Mouse (Mus musculus): ENCODE measurements around the gene Ptpra. TPM values are rescaled to one million over a fixed set of nuclear protein-coding genes. Genes with fewer than 3 reads are reported as not detected.
"Not testable (repeated sequence)": the region's sequence is repeated elsewhere in the genome, so short reads cannot be mapped to it uniquely, and the experiment has no call there.

Ptpra gene
- polyA plus RNA-seq, 1 experiment from 2014 or later: 70.5 TPM

DNA sequence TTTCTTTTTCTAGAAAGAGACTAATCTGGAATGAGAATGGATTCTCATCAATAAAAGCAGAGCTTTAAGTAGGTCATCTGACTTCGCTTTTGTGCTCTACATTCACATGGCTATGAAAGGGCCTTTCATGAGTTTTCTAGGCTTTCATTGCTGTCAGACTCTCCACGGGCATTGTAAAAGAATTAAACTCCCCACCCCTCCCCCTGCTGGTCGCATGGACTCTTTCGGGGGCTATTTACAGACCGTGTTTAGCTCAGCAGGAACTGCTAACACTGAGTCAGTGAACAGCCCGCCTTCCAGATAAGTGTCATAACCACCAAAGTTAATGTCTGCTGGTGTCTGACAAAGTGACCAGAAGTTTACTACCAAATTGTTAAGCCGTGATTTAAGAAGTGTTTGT lies 41.5 kb downstream of the Ptpra start:
- peak overlapping the region; percentile 46; the same call in 1 of the 2 replicates for H3K27ac ChIP-seq (ENCODE audit: low read length)
- no peak overlapping the region for H3K9ac ChIP-seq (ENCODE audit: low read length)
- no peaks in the 10 kb centered on the region; the same call in 1 of the 2 replicates for H3K9me3 ChIP-seq (replicated peaks; ENCODE audit: control insufficient read depth, low read length)
- H3K4me3 ChIP-seq (ENCODE audit: low read length): no peak overlapping the region
- WGBS: 22% methylated on average over 7 of the region's 7 CpGs
- no peaks in the 10 kb centered on the region for H3K27me3 ChIP-seq (ENCODE audit: control insufficient read depth, insufficient read depth, low read length)
- peaks cover 24% of the 10 kb centered on the region for H3K4me1 ChIP-seq (ENCODE audit: control insufficient read depth, insufficient read depth, low read length)
- H3K4me2 ChIP-seq (ENCODE audit: low read depth, low read length): no peak overlapping the region
- H3K36me3 ChIP-seq (ENCODE audit: control insufficient read depth, insufficient read depth): no peaks in the 10 kb centered on the region
- peak; percentile 67; the same call in 1 of the 2 replicates for ATAC-seq (replicated peaks; ENCODE audit: extremely low read depth, insufficient read depth, low FRiP score)

DNA sequence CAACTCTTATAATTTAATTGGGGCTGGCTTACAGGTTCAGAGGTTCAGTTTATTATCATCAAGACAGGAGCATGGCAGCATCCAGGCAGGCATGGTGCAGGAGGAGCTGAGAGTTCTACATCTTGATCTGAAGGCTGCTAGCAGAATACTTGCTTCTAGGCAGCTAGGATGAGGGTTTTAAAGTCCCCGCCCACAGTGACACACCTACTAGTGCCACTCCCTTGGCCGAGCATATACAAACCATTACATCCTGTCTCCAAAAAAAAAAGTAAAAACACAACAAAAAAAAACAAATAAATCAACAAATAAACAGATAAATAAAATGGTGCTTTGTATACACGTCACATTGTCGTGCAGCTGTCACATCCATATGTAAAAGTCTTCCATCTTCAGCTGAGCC lies 45.0 kb downstream of the Ptpra start:
- H3K4me1 ChIP-seq (ENCODE audit: control insufficient read depth, insufficient read depth, low read length): peaks cover 40% of the 10 kb centered on the region
- H3K9me3 ChIP-seq (replicated peaks; ENCODE audit: control insufficient read depth, low read length); H3K27me3 ChIP-seq (ENCODE audit: control insufficient read depth, insufficient read depth, low read length); H3K4me2 ChIP-seq (ENCODE audit: low read depth, low read length); H3K4me3 ChIP-seq (ENCODE audit: low read length); ATAC-seq (replicated peaks; ENCODE audit: extremely low read depth, insufficient read depth, low FRiP score); H3K36me3 ChIP-seq (ENCODE audit: control insufficient read depth, insufficient read depth); H3K9ac ChIP-seq (ENCODE audit: low read length); H3K27ac ChIP-seq (ENCODE audit: low read length): not testable (repeated sequence)
- 92% methylated on average over 4 of the region's 4 CpGs for WGBS

DNA sequence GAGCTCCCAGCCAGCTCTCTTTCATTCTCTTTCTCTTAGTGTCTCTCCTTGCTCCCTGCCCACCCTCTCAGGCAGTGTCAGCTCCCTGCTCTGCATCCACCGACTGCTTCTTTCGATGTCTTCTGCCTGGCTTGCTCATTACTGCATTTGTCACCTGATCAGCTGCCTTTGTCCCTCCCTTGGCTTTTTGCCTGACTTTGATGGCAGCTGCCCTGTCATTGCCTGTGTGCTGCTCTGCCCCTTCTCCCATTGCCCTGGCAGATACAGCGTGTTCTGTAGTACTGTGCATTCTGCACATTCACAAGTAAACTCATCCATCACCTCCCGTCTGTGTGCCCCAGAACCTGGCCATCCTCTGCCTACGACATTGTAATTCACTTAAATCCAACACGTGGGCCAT lies 46.0 kb downstream of the Ptpra start:
- H3K27me3 ChIP-seq (ENCODE audit: control insufficient read depth, insufficient read depth, low read length): no peaks in the 10 kb centered on the region
- H3K4me1 ChIP-seq (ENCODE audit: control insufficient read depth, insufficient read depth, low read length): peaks cover 38% of the 10 kb centered on the region
- H3K9me3 ChIP-seq (replicated peaks; ENCODE audit: control insufficient read depth, low read length): no peaks in the 10 kb centered on the region
- no peaks in the 10 kb centered on the region for H3K36me3 ChIP-seq (ENCODE audit: control insufficient read depth, insufficient read depth)
- H3K27ac ChIP-seq (ENCODE audit: low read length): 0 out of 2 replicates have a peak overlapping the region, but pooled peaks have one; percentile 19
- 36% methylated on average over 6 of the region's 6 CpGs for WGBS
- H3K4me2 ChIP-seq (ENCODE audit: low read depth, low read length): no peak overlapping the region; the same call in 1 of the 2 replicates
- H3K4me3 ChIP-seq (ENCODE audit: low read length): no peak overlapping the region
- 0 out of 2 replicates have a peak, but pooled peaks have one; percentile 33 for ATAC-seq (replicated peaks; ENCODE audit: extremely low read depth, insufficient read depth, low FRiP score)
- H3K9ac ChIP-seq (ENCODE audit: low read length): 0 out of 2 replicates have a peak overlapping the region, but pooled peaks have one; percentile 42

DNA sequence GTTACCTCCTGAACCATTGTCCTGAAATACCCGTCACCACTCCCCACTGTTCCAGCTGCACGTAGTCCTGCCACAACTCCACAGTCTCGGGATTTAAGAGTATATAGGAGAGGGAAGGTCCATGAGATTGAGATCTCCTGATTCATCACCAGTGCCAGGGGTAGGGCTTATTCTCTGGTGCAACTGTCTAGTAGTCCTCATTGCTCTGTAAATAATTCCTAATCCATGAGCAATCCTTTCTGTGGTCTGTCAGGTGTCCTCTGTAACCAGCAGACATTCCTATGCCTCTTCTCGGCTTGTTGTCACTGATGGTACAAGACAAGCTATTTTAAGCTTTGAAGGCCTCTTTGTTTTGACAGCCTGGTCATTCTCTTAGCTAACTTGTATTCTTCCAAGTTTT lies 46.9 kb downstream of the Ptpra start:
- Histone ChIP-seq H3K9me3 (replicated peaks; ENCODE audit: control insufficient read depth, low read length) (no peaks in the 10 kb centered on the region), H3K27me3 (ENCODE audit: control insufficient read depth, insufficient read depth, low read length) (no peaks in the 10 kb centered on the region), H3K4me1 (ENCODE audit: control insufficient read depth, insufficient read depth, low read length) (peaks cover 31% of the 10 kb centered on the region), H3K27ac (ENCODE audit: low read length) (peak overlapping the region; percentile 66), H3K4me3 (ENCODE audit: low read length) (no peak overlapping the region), H3K36me3 (ENCODE audit: control insufficient read depth, insufficient read depth) (no peaks in the 10 kb centered on the region), H3K4me2 (ENCODE audit: low read depth, low read length) (no peak overlapping the region), H3K9ac (ENCODE audit: low read length) (no peak overlapping the region; the same call in 1 of the 2 replicates)
- ATAC-seq (replicated peaks; ENCODE audit: extremely low read depth, insufficient read depth, low FRiP score): no peak; the same call in 1 of the 2 replicates
- 38% methylated on average over 4 of the region's 4 CpGs for WGBS

DNA sequence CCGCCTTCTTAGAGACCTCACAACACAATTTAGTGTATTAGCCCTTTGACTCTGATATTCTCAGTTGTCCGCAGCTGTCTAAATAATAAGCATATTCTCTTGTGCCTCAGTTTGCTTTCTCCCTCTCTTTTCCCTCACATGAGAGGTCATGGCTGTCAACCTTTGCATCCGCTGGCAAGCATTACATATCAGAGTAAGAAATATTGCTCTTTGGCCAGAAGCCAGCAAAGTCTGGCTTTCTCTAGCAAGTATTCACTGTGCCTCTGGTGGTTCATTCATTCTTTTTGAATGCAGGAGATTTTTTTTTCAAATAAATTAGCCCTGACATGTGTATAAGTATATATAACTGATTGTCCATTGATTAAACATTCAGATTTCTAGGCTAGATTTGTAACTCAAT lies 49.5 kb downstream of the Ptpra start:
- H3K27ac ChIP-seq (ENCODE audit: low read length): peak overlapping the region; percentile 18; the same call in 1 of the 2 replicates
- peaks cover 27% of the 10 kb centered on the region for H3K4me1 ChIP-seq (ENCODE audit: control insufficient read depth, insufficient read depth, low read length)
- H3K9ac ChIP-seq (ENCODE audit: low read length): no peak overlapping the region
- ATAC-seq (replicated peaks; ENCODE audit: extremely low read depth, insufficient read depth, low FRiP score): no peak
- no peak overlapping the region for H3K4me3 ChIP-seq (ENCODE audit: low read length)
- WGBS: 63% methylated on average over 3 of the region's 3 CpGs
- peaks cover 4% of the 10 kb centered on the region; the same call in 1 of the 2 replicates for H3K36me3 ChIP-seq (ENCODE audit: control insufficient read depth, insufficient read depth)
- no peaks in the 10 kb centered on the region for H3K9me3 ChIP-seq (replicated peaks; ENCODE audit: control insufficient read depth, low read length)
- H3K27me3 ChIP-seq (ENCODE audit: control insufficient read depth, insufficient read depth, low read length): no peaks in the 10 kb centered on the region
- H3K4me2 ChIP-seq (ENCODE audit: low read depth, low read length): no peak overlapping the region

DNA sequence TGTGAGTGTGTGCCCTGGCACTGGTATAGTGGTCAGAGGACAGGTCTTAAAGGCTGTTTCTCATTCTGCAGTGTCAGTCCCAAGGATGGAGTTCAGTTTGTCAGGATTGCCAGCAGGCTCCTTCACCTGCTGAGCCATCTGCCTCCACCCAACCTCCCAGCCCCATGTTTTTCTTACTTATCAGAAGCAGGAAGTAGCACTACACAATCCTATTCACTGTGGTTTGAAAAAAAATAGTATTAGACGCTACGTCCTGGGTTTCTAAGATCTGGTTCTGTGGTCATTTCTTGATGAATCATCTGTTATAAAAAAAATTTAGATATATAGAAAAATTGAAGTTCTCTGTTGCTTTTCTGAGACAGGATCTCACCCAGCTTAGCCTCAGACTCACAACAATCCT lies 51.5 kb downstream of the Ptpra start:
- H3K4me2 ChIP-seq (ENCODE audit: low read depth, low read length): no peak overlapping the region
- 67% methylated on average over 2 of the region's 2 CpGs for WGBS
- H3K9me3 ChIP-seq (replicated peaks; ENCODE audit: control insufficient read depth, low read length): no peaks in the 10 kb centered on the region
- no peak overlapping the region for H3K4me3 ChIP-seq (ENCODE audit: low read length)
- peaks cover 17% of the 10 kb centered on the region for H3K4me1 ChIP-seq (ENCODE audit: control insufficient read depth, insufficient read depth, low read length)
- peaks cover 7% of the 10 kb centered on the region; the same call in 1 of the 2 replicates for H3K36me3 ChIP-seq (ENCODE audit: control insufficient read depth, insufficient read depth)
- H3K27me3 ChIP-seq (ENCODE audit: control insufficient read depth, insufficient read depth, low read length): no peaks in the 10 kb centered on the region
- ATAC-seq (replicated peaks; ENCODE audit: extremely low read depth, insufficient read depth, low FRiP score): no peak
- H3K9ac ChIP-seq (ENCODE audit: low read length): no peak overlapping the region
- no peak overlapping the region for H3K27ac ChIP-seq (ENCODE audit: low read length)

DNA sequence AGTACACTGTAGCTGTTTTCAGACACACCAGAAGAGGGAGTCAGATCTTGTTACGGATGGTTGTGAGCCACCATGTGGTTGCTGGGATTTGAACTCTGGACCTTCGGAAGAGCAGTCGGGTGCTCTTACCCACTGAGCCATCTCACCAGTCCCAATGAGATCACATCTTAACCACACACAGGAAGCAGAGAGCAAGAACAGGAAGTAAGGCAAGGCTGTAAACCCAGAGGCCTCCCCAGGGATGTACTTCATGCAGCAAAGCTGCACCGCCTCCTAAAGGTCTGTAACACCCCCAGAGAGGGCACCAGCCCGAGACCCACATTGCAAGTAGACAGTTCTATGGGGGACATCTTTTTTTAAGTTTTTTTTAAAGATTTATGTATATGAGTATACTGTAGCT lies 61.5 kb downstream of the Ptpra start:
- not testable (repeated sequence) for H3K4me1 ChIP-seq (ENCODE audit: control insufficient read depth, insufficient read depth, low read length); H3K4me2 ChIP-seq (ENCODE audit: low read depth, low read length); H3K9ac ChIP-seq (ENCODE audit: low read length); H3K27ac ChIP-seq (ENCODE audit: low read length); H3K9me3 ChIP-seq (replicated peaks; ENCODE audit: control insufficient read depth, low read length); H3K4me3 ChIP-seq (ENCODE audit: low read length); ATAC-seq (replicated peaks; ENCODE audit: extremely low read depth, insufficient read depth, low FRiP score); H3K27me3 ChIP-seq (ENCODE audit: control insufficient read depth, insufficient read depth, low read length)
- peaks cover 21% of the 10 kb centered on the region; the same call in 1 of the 2 replicates for H3K36me3 ChIP-seq (ENCODE audit: control insufficient read depth, insufficient read depth)
- 98% methylated on average over 4 of the region's 5 CpGs for WGBS

DNA sequence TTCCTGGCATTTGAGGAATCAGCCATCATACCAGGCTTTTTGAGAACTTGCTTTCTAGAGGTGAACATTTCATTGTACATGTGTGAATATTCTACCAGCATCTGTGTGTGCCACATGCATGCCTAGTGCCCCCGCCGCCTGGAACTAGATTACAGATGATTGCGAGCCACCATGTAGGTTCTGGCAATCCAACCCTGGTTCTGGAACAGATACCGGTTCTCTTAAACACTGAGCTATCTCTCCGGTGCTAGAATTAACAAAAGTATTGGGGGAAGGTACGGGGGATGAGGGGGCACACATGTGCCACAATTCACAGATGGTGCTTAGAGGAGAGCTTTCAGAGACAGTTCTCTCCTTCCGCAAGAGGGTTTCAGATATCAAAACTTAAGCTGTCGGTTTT lies 63.8 kb downstream of the Ptpra start:
- 96% methylated on average over 8 of the region's 8 CpGs for WGBS
- H3K4me3 ChIP-seq (ENCODE audit: low read length): no peak overlapping the region
- no peak for ATAC-seq (replicated peaks; ENCODE audit: extremely low read depth, insufficient read depth, low FRiP score)
- H3K27me3 ChIP-seq (ENCODE audit: control insufficient read depth, insufficient read depth, low read length): no peaks in the 10 kb centered on the region
- no peaks in the 10 kb centered on the region for H3K4me1 ChIP-seq (ENCODE audit: control insufficient read depth, insufficient read depth, low read length)
- H3K9ac ChIP-seq (ENCODE audit: low read length): no peak overlapping the region
- H3K4me2 ChIP-seq (ENCODE audit: low read depth, low read length): no peak overlapping the region
- H3K27ac ChIP-seq (ENCODE audit: low read length): no peak overlapping the region
- H3K36me3 ChIP-seq (ENCODE audit: control insufficient read depth, insufficient read depth): peaks cover 22% of the 10 kb centered on the region
- no peaks in the 10 kb centered on the region for H3K9me3 ChIP-seq (replicated peaks; ENCODE audit: control insufficient read depth, low read length)

DNA sequence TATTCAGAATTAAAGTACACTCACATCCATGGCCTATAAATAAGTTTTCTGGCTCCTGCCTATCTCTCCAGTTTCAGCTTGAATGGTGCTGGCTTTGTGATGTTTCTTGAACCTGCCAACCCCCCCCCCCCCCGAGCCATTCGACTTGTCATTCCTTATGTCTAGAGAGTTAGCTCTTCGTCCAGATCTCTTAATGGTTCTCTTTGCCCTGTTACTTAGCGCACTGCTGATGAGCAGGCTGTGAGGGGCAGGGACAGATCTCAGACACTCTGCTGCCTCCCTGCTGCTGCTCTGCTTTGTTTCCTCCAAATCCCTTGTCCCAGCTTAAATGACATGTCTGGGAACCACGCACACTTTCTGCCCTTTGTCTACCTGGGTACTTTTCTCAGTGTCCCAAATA lies 65.7 kb downstream of the Ptpra start:
- Histone ChIP-seq H3K9me3 (replicated peaks; ENCODE audit: control insufficient read depth, low read length) (no peaks in the 10 kb centered on the region), H3K4me1 (ENCODE audit: control insufficient read depth, insufficient read depth, low read length) (no peaks in the 10 kb centered on the region), H3K4me3 (ENCODE audit: low read length) (no peak overlapping the region), H3K27ac (ENCODE audit: low read length) (no peak overlapping the region), H3K27me3 (ENCODE audit: control insufficient read depth, insufficient read depth, low read length) (no peaks in the 10 kb centered on the region), H3K4me2 (ENCODE audit: low read depth, low read length) (no peak overlapping the region), H3K9ac (ENCODE audit: low read length) (no peak overlapping the region), H3K36me3 (ENCODE audit: control insufficient read depth, insufficient read depth) (peaks cover 26% of the 10 kb centered on the region)
- WGBS: 70% methylated on average over 5 of the region's 5 CpGs
- no peak for ATAC-seq (replicated peaks; ENCODE audit: extremely low read depth, insufficient read depth, low FRiP score)
